Mouse (Mus musculus) embryo, embryonic 9.5 days (tissue): ENCODE results near the gene Rpl13a.
"Not testable (repeated sequence)": the region's sequence is repeated elsewhere in the genome, so short reads cannot be mapped to it uniquely, and the experiment has no call there.

Experiments
- DNase-seq: peaks from one replicate; pipeline ENCODE4 v3.0.0-alpha.2; 2017; ENCODE audit errors: extremely low spot score

The Rpl13a gene

GRCm38 (mm10) chr7:45135370-45135769 lies 6.8 kb upstream of the Rpl13a start:
- DNase-seq = no peak

GRCm38 (mm10) chr7:45134544-45135026 lies 6.0 kb upstream of the Rpl13a start:
- DNase-seq = peak; percentile 51

DNA sequence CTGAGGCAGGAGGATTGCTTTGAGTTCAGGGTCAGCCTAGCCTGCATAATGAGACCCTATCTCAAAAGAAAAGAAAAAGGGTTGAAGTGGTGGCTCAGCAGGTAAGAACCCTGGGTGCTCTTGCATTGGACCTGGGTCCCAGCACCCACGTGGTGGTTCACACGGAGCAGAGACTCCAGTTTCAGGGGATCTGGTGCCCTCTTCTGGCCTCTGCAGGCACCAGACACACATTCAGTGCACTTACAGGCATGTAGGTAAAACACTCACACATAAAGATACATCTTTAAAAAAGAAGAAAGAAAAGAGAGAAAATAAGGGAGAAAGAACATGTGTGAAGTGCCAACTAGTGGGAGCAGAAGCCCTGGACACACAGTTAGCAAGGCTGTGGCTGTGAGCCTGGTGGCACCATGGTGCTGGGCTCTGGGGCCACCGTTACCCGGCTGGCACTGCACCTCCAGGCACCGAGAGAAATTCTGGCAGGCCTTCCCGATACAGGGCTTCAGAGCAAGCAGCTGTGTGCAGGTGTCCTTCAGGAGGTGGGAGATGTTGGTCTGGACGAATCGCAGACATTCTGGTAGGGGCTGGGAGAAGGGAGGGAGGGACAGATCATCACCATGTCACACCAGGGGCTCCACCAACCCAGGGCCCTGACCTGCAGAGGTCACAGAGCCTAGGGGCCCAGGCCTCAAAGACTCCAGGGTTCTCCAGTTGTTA lies 5.0 kb upstream of the Rpl13a start:
- no peak for DNase-seq

GRCm38 (mm10) chr7:45131850-45132249 lies 3.3 kb upstream of the Rpl13a start:
- DNase-seq = no peak

DNA sequence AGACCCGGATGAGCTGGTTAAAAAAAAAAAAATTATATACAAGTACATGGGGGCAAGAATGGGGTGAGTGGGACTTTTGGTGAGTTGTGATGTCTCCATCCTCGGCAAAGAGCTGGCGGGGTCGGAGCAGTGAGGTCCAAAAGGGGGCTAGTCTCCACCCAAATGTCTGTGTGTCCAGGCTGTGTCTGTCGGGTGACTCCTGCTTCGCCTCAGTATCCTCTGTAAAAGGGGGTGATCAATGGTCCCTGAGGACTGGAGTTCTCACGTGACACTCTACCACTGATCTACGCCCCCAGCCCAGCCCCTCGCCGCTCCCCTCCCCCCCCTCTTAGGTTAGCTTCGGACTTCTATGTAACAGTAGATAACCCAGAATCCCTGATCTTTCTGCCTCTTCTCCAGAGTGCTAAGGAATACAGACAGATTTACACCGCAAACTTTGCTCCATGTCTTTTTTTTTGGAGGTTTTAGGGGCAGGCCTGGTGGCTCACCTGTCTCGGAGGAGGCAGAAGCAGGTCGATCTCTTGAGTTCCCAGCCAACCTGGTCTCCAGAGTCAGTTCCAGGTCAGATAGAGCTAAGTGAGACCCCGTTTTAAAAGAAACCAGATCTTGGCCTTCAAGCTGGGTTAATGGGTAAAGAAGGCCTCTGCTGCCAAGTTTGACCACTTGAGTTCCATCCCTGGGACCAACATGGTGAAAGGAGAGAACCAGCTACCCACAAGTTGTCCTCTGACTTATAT lies 1.4 kb upstream of the Rpl13a start:
- DNase-seq = no peak

- DNase-seq = no peak
Observed at GRCm38 (mm10) chr7:45129318-45129717, 757 bp upstream of the Rpl13a start.

DNA sequence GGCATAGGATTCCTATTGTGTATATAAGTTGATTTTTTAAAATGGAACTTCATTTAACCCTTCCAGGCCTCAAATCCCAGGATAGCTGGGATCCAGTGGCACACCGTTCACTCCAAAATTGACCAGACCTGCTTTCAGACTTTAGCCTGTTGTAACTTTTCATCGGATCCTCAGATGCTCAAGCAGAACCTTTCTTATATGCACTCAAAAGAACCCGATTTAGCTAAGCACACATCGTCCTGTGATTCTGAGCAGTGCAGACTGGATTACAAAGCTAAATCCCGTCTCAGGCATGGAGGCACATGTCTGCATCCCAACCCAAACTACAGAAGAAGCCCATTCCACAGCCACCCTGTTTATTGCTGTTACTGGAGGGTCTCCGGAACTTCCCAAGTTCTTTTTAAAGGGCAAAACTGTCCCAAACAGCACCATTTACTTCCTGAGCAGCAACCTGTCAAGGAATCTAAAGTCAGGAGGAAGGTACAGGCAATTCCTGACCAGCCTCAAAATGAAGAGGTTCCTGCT lies 799 bp downstream of the Rpl13a start:
- DNase-seq = no peak

DNA sequence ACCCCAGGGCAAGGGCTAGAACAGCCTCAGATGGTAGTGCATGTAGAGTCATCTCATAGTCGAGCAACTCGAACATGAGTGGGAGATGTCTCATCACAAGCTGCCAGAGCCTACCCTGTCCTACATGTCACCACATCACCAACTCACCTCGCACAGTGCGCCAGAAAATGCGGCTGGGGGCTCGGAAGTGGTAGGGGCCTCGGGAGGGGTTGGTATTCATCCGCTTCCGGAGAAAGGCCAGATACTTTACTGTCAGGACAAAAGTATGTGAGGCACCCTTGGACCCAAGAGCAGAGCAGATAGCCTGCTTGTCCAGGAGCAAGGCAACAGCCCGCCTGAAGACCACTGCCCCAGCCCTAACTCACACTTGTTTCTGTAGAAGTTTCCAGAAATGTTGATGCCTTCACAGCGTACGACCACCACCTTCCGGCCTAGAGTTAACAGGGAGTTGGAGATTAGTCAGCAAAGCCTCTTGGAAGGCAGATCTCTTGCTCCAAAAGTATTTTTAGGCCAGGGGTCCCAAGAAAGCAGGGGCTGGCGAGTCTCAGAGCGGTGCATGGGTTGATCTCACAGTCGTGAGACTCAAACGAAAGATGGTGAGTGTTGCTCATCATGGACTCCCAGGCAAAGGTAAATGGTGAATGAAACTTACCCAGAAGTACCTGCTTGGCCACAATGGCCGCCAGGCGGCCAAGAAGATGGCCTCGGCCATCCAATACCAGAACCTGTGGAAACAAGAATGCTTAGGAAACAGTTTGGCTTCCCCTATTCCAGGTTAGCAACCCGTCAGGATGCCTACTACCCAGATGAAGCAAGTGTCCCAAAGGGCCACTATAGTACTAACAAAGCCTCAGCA lies 1.5 kb downstream of the Rpl13a start:
- no peak for DNase-seq

DNA sequence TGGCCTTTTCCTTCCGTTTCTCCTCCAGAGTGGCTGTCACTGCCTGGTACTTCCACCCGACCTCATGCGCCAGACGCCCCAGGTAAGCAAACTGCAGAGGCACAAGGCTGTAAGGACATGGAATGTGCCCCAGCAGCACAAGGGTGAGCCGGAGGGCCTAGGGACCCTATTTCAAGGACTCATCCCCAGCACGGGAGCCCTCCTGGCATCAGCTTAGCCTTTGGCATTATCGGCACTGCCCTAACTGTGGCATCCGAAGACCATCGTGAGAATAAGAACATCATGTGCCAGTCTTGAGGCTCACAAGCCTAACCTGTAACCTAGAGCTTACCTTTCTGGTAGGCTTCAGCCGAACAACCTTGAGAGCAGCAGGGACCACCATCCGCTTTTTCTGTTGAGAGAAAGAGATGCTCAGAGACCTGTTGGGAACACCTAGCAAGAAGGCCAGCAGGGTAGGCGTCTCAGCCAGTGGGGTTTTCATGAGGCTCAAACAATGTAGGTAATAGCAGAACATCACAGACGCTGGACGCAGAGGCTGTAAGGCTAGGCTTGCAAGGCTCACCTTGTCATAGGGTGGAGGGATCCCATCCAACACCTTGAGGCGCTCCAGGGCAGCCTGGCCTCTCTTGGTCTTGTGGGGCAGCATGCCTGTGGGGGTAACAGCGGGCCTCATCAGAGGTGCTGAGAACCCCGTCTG lies 2.3 kb downstream of the Rpl13a start:
- no peak for DNase-seq

GRCm38 (mm10) chr7:45125649-45126048 lies 2.9 kb downstream of the Rpl13a start:
- not testable (repeated sequence) for DNase-seq

DNA sequence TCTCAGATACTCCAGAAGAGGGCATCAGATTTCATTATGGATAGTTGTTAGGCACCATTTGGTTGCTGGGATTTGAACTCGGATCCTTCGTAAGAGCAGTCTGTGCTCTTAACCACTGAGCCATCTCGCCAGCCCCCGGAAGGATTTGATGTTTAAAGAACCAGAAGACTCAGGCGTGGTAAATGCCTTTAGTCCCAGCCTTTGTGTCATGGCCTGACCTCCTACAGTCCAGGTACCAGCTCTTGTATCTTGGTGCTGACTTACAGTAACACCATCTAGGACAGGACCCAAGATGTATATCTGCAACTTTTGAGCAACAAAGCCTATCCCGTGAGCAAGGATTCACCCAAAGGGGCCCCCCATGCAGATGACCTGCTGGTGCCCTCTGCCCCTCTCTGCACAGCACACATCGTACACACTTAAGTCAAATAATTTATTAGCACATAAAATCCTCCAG lies 3.4 kb downstream of the Rpl13a start:
- peak; percentile 81 for DNase-seq

GRCm38 (mm10) chr7:45124224-45125143 lies 4.1 kb downstream of the Rpl13a start, which contains the start of gene Rps11:
Rps11 (minus strand) TSS chr7:45124439.
- DNase-seq = peak; percentile 99

DNA sequence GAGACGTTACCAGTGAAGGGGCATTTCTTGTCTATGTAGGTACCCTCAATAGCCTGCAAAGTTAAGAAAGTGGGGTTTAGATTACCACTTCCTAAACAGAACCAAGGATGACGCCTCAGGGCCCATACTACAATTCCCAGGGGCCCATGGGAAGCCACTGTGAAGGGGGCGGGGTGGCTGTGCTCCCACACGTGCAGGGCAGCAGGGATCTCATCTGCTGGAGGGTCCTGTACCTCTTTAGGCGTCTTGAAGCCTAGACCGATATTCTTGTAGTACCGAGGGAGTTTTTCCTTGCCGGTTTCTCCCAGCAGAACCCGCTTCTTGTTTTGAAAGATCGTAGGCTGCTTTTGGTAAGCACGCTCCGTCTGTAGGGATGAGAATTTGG lies 5.4 kb downstream of the Rpl13a start:
- no peak for DNase-seq

GRCm38 (mm10) chr7:45122561-45123185 lies 5.9 kb downstream of the Rpl13a start:
- DNase-seq = no peak

DNA sequence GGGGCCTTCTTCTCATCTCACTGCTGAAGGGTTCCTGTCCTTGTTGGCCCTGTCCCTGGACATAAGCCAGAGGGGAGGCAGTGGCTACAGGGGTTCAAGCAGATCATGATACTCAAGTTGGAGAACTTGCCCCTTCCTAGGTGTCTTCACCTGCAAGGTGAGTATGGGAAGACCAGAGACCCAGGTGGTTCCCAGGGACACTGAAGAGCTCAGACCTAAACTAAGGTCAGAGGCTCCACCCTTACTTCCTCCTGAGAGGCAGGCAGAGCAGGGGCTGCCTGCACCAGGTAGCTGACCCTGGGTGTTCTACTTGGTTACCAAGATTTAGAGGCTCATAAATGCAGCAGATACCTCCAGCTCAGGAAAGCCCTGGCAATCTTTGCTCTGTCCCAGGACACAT lies 6.6 kb downstream of the Rpl13a start:
- no peak for DNase-seq

- no peak for DNase-seq
Observed at GRCm38 (mm10) chr7:45121404-45121803, 7.2 kb downstream of the Rpl13a start.

DNA sequence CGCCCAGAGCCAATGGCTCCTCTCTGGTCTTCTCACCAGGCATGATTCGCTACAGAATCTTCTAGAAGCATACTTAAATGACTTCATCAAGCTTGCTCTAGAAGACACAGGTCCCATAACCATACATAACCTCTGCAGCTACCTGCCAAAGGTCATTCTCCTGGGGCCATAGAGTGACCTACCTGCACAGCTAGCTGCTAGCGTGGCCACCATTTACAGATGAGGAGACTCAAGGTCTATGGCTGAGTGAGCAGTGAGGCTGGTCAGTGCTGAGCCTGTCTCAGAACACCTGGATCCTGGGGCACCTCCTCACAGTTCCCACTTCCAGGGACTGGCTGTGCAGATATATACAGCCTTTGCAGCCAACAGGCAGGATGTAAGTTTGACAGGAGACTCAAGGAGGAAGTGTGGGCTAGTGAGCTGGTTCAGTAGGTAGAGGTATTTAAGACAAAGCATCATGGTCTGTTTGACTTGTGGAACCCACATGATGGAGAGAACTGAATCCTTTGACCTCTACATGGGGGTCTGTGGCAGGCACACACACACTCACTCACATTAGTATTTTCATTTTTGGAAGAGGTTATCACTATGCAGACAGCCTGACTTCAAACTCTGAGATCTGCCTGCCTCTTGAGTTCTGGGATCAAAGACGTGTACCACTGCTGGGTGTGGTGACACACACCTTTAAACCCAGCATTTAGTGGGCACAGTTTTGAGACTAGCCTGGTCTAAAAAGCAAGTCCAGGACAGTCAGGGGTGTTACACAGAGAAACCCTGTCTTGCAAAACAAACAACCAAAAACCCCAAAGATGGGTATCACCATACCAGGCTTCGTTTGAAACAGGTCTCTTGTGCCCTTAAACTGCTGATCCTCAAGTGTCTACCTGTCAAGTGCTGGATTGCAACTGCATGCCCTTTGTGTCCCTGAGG lies 8.5 kb downstream of the Rpl13a start:
- no peak for DNase-seq

GRCm38 (mm10) chr7:45118336-45118735 lies 10.2 kb downstream of the Rpl13a start:
- DNase-seq = no peak

DNA sequence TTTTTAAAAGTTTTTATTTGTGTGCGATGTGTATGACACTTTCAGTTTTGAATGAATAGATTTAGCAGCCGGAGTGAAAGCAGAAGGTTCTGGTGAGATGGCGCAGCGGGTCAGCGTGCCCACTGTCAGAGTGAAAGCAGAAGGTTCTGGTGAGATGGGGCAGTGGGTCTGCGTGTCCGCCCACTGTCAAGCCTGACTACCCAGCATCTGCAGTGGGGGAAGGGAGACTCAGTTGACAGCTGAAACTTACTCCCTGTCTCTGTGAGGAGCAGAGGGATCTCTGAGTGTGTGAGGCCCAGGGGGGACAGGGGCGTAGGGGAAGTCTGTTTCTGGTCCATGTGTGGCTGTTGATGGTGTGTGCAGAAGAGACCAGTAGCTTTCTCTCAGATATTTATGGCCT lies 11.0 kb downstream of the Rpl13a start:
- DNase-seq = no peak
